Mouse (Mus musculus): ENCODE measurements around the gene Magi2.

Magi2 gene

GRCm38 (mm10) chr5:19746865-19747514, 520.2 kb downstream of the Magi2 start:
- DNase-seq (ENCODE audit: low spot score in 2 of 2) = no peak

GRCm38 (mm10) chr5:19747631-19748030, 520.8 kb downstream of the Magi2 start:
- DNase-seq (ENCODE audit: low spot score in 2 of 2) = no peak

DNA sequence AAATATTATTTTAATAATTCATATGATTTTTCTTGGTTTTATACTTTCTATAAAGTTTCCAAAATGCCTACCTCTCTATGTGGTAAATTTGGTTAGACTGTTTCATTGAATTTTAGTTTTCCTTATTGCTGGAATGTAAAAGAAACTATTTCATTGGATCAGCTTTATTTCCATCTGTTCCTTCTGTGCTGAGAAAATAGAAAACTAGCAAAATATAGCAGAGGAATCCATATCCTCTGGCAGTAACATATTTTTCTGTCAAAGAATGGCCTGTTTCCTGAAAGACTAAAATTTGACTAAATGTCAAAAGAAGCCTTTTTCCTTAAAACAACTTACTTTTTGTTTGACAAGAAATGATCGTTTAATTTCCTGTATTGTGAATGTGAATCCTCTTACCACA, 552.4 kb downstream of the Magi2 start:
- DNase-seq (ENCODE audit: low spot score in 2 of 2) = no peak

DNA sequence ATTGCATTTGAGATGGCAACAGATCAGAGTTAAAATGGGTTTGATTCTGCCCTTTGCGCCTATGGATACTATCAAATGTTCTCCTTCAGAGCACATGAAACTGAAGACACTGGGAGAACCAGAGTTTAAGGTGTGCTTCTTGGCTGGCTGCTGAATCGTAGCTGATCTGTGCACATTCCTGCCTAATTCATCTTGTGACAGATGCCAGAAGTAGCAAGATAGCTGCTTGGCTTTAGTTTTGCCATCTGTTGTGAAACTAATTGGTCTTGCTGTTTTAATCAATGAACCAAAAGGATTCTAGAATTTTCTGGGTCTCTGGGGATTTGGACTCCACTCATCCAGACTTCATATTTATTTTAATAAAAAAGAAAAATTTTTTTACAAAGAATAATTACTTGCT, 553.2 kb downstream of the Magi2 start:
- DNase-seq (ENCODE audit: low spot score in 2 of 2) = no peak

DNA sequence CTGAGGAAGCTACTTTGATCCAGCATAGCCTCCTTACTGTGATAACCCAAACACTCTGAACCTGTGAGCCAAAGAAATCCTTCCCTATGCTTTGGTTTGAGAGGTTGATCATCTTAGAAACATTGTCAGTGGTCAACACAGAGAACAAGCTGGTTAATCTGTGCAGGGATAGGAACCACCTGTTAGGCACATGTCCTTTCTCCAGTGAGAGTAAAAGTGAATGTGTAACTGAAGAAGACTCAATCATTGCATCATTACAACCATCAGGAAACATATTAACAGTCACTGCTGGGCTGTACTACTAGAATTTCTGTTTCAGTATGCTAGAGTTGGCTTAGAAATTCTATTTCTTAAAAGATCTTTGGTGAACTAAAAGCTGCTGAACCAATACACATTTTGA, 558.5 kb downstream of the Magi2 start:
- DNase-seq (ENCODE audit: low spot score in 2 of 2) = no peak

DNA sequence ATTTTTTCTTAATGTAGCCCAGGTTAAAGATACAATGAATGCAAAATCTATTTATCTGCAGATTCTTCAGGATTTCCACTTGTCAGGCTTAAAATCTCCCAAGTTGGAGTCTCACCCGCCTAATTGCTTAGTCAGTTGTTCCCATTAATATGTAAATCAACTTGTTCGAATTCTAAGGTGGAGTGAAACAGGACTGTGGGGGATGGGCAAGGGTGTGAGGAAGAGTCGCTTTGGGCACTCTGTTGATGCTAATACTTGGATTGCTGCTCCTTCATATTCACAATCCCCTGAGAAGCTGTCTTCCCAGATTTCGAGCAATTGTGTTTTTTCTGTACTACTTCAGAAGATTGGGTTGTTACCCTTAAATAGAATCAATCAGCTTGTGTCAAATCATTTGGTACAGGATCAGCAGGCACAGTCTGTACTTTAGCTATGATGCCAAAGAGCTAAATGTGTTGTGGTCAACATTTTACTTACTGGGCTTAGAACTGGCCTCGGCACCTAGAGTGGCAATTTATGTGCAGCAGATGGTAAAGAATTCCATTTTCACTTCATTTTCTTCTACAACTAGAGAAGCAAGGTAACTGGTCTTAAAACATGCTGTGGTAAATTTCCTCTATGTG, 560.8 kb downstream of the Magi2 start:
- no peak for DNase-seq (ENCODE audit: low spot score in 2 of 2)

- no peak for DNase-seq (ENCODE audit: low spot score in 2 of 2)
These were observed 576.4 kb downstream of the Magi2 start for GRCm38 (mm10) chr5:19803052-19803769.

GRCm38 (mm10) chr5:19822502-19822901, 595.7 kb downstream of the Magi2 start:
- no peak for DNase-seq (ENCODE audit: low spot score in 2 of 2)

- no peak for DNase-seq (ENCODE audit: low spot score in 2 of 2)
These were observed 599.1 kb downstream of the Magi2 start for GRCm38 (mm10) chr5:19825943-19826342.

- no peak for DNase-seq (ENCODE audit: low spot score in 2 of 2)
These were observed 602.5 kb downstream of the Magi2 start for GRCm38 (mm10) chr5:19829341-19829740.

DNA sequence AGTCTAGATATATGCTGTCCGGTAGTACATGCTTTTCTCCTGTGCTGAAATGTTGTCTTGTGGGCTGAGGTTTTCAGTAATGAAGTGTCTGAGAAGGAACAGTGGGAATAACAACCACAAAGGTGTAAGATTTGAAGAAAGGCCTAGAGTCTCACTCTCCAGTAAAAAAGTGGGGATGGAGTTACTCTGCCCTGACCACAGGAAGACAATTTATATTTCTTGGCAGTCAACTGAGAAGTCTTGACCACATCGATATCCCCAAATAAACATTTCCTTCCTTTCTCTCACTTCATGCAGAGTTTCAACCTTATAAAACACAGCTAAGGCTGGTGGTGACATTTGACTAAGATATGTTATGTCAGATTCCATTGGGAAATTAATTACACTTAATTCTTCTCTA, 636.0 kb downstream of the Magi2 start:
- no peak for DNase-seq (ENCODE audit: low spot score in 2 of 2)

GRCm38 (mm10) chr5:19870406-19870805, 643.6 kb downstream of the Magi2 start:
- no peak for DNase-seq (ENCODE audit: low spot score in 2 of 2)

DNA sequence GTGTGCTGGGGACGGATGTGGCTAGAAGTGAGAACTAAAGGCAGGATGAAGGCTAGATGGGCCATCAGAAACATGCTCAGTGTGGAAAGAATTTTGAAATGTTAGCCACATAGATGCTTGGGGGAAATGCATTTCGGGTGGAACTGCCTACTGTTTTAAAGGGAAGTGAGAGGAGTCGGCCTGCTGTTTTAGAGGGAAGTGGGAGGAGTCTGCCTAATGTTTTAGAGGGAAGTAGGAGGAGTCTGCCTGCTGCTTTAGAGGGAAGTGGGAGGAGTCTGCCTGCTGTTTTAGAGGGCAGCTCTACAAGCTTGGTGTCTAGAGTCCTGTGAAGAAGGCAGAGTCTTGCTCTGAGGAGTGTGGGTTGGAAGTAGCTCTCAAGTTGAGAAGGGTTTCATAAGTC, 664.9 kb downstream of the Magi2 start:
- DNase-seq (ENCODE audit: low spot score in 2 of 2) = no peak

- no peak for DNase-seq (ENCODE audit: low spot score in 2 of 2)
These were observed 669.1 kb downstream of the Magi2 start for GRCm38 (mm10) chr5:19895893-19896292.

DNA sequence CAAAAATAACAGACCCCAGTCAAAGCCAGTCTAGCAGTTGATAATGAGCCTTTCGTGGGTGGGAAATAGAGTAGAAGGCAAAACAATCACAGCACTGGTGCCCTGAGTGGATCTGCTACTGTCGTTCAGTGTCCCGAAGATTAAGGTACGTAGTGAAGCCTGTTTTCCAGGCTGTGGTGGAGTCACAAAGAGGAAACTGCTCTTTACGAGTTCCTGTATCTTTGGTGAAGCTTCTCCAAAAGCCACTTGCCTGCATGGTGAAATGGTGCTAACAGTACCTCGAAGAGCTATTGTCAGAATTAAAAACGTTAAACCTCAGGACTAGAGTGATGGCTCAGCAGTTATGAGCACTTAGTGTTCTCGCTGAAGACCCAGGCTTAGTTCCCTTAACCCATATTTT, 674.8 kb downstream of the Magi2 start:
- DNase-seq (ENCODE audit: low spot score in 2 of 2) = no peak

GRCm38 (mm10) chr5:19906636-19907035, 679.8 kb downstream of the Magi2 start:
- DNase-seq (ENCODE audit: low spot score in 2 of 2) = no peak

DNA sequence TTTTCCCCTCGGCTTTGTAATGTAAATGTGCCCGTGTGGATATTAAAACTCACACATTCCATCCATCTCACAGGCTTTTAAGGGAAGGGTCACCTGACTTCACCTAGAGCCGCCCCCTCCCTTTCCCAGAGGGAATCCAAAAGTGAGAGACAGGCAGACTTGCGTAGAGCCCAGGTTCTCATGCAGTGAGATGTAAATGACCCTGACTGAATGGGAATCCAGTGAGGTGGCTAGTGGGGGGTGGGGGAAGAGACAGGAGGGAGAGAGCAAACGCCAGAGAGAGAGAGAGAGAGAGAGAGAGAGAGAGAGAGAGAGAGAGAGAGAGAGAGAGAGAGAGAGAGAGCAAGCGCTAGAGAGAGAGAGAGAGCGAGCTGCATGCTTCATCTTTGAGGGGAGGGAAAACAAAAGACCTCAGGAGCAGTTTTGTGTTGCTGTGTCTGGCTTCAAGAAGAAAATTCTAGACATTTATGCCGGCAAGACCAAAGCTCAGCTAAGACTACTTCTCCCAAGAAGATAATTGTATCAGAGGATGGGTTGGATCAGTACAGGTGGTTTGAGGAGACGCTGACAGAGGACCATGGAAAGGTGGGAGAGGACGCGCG, 680.6 kb downstream of the Magi2 start:
- no peak for DNase-seq (ENCODE audit: low spot score in 2 of 2)

DNA sequence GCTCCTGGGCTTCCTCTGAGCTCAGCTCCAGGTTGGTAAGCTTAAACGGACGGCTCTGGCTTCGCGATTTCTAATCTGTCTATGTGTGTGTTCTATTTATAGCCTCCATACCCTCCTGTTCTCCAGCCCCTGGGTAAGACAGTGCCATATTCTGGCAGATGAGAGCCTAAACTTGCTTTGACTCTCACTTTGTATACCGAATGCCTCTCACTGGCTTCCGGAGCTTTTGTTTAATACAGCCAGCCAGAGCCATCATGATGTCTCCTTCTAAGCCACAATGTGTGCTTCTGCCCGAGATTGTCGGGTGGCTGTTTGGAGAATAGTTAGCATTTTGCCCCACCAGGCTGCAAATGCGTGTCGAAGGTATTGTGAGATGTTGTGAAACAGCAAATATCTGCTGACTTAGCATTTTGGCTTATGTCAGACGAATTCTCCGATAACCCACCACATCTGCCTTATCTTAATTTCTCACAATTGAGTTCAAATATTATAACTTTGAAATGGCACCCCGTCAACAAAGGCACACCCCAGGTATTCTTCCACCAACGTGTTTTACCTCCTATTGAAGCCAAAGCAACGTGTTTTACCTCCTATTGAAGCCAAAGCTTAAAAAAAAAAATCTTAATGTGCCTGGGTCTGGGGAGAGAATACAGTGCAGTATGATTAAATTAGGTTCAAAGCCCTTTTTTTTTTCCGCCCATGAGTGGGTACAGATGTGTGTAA, 681.3 kb downstream of the Magi2 start:
- DNase-seq (ENCODE audit: low spot score in 2 of 2) = no peak

- no peak for DNase-seq (ENCODE audit: low spot score in 2 of 2)
These were observed 681.8 kb downstream of the Magi2 start for GRCm38 (mm10) chr5:19908706-19909060.

DNA sequence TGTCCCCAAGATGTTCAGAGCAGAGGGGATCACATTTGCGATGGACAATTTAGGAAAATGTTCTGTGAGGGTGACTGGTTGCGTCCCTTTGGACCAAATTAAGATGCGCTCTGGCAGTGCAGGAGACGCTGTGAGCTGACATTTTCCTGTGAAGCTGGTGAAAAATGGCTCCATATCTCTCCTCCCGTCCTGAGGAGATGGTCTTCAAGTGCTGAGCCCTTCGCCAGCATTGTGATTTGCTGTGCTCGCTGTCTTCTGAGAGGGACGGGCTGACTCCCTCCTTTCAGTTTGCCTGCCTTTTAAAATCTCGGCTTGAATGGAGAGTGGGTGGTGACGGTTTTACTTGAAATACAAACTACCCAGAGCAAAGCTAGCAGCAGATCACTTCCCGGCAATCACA, 682.2 kb downstream of the Magi2 start:
- no peak for DNase-seq (ENCODE audit: low spot score in 2 of 2)

DNA sequence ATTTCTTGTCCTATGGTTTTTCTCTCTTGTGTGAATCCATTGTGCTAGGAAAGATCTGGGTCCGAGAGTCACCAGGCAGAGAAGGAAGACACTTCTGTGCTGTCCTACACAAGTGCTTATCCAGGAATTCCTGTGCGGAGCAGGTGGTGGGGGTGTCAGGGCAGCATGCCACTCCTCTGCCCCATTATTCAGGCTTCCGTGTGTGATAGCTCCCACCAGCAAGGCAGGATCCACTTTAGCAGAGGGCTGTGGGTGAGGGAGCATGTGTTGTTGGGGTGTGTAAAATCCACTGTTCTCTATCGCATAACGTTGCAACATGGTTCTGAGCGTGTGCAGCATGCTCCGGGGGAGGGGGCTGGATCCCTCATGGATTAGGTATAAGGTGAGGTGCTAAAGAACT, 682.8 kb downstream of the Magi2 start:
- DNase-seq (ENCODE audit: low spot score in 2 of 2) = no peak

DNA sequence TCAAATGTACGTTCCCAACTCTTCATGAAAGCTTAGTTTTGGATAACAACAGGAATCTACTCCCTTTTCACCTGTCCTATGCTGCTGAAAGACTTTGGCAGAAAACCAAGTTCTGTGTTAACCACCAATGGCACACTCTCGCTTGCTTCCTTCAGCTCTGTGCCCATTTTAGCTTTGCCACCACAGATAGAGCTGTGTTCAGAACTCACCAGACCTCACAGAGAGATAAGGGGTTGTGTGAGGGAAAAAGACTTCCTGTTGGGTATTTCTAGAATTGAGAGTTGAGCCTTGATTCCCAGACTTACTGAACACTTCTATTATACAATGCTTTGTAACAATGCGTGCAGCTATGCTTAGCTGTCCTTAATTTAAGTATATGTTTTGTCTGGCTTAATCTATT, 705.3 kb downstream of the Magi2 start:
- DNase-seq (ENCODE audit: low spot score in 2 of 2) = no peak
